Mouse (Mus musculus): Measurements from ENCODE around the gene Tmem255a. TPM values are rescaled to one million over a fixed set of nuclear protein-coding genes. Genes with fewer than 3 reads are reported as not detected.

The Tmem255a gene
- polyA plus RNA-seq (2015; fragmentation: Nextera tagmentation; extraction: Ambion mirVana) = 25.5 and 30.6 TPM in 2 replicates

- peak; percentile 69 for ATAC-seq
- 26% methylated on average over 27 of the region's 27 CpGs for WGBS
- Histone ChIP-seq H3K27me3 (replicated peaks) (no peaks in the 10 kb centered on the region), H3K9ac (no peak within 1 kb of the TSS), H3K4me2 (replicated peaks) (peak within 1 kb of the TSS; percentile 75), H3K4me3 (replicated peaks) (peak within 1 kb of the TSS; percentile 34), H3K27ac (no peak within 1 kb of the TSS), H3K36me3 (no peaks in the 10 kb centered on the region), H3K4me1 (replicated peaks) (0 out of 2 replicates have a peak, but pooled peaks cover 2% of the 10 kb centered on the region), H3K9me3 (no peaks in the 10 kb centered on the region)
These were observed at the start of gene Tmem255a for GRCm38 (mm10) chrX:38251851-38252571. TSS of gene Tmem255a (minus strand) at chrX:38252439.

GRCm38 (mm10) chrX:38259610-38260009, 7.4 kb upstream of the Tmem255a start:
- Histone ChIP-seq H3K9me3 (no peaks in the 10 kb centered on the region), H3K27ac (no peak overlapping the region), H3K4me2 (replicated peaks) (no peak overlapping the region), H3K27me3 (replicated peaks) (no peaks in the 10 kb centered on the region), H3K4me3 (replicated peaks) (no peak overlapping the region), H3K4me1 (replicated peaks) (no peaks in the 10 kb centered on the region), H3K9ac (no peak overlapping the region), H3K36me3 (no peaks in the 10 kb centered on the region)
- 31% methylated on average over 2 of the region's 2 CpGs for WGBS
- ATAC-seq = no peak

GRCm38 (mm10) chrX:38250352-38250950, 1.8 kb downstream of the Tmem255a start:
- Histone ChIP-seq H3K4me1 (replicated peaks) (0 out of 2 replicates have a peak, but pooled peaks cover 2% of the 10 kb centered on the region), H3K9ac (no peak overlapping the region), H3K27me3 (replicated peaks) (no peaks in the 10 kb centered on the region), H3K4me2 (replicated peaks) (peak overlapping the region; percentile 75), H3K9me3 (no peaks in the 10 kb centered on the region), H3K36me3 (no peaks in the 10 kb centered on the region), H3K27ac (no peak overlapping the region), H3K4me3 (replicated peaks) (peak overlapping the region; percentile 34; the same call in 1 of the 2 replicates)
- WGBS = 24% methylated on average over 18 of the region's 18 CpGs
- peak; percentile 33; the same call in 1 of the 2 replicates for ATAC-seq

- H3K27me3 ChIP-seq (replicated peaks) = no peaks in the 10 kb centered on the region
- H3K36me3 ChIP-seq = no peaks in the 10 kb centered on the region
- no peak for ATAC-seq
- no peak overlapping the region for H3K4me3 ChIP-seq (replicated peaks)
- 26% methylated on average over 16 of the region's 16 CpGs for WGBS
- no peaks in the 10 kb centered on the region for H3K9me3 ChIP-seq
- H3K27ac ChIP-seq = no peak overlapping the region
- H3K4me2 ChIP-seq (replicated peaks) = 0 out of 2 replicates have a peak overlapping the region, but pooled peaks have one; percentile 75
- 0 out of 2 replicates have a peak, but pooled peaks cover 2% of the 10 kb centered on the region for H3K4me1 ChIP-seq (replicated peaks)
- H3K9ac ChIP-seq = no peak overlapping the region
These were observed 2.4 kb downstream of the Tmem255a start for GRCm38 (mm10) chrX:38249640-38250351.

- Histone ChIP-seq H3K4me3 (replicated peaks) (no peak overlapping the region), H3K9ac (no peak overlapping the region), H3K4me2 (replicated peaks) (no peak overlapping the region), H3K27ac (no peak overlapping the region), H3K9me3 (no peaks in the 10 kb centered on the region), H3K27me3 (replicated peaks) (no peaks in the 10 kb centered on the region), H3K4me1 (replicated peaks) (0 out of 2 replicates have a peak, but pooled peaks cover 2% of the 10 kb centered on the region), H3K36me3 (no peaks in the 10 kb centered on the region)
- 34% methylated on average over 5 of the region's 5 CpGs for WGBS
- peak; percentile 27; the same call in 1 of the 2 replicates for ATAC-seq
These were observed 4.6 kb downstream of the Tmem255a start for GRCm38 (mm10) chrX:38247601-38248000.

- 44% methylated on average over 6 of the region's 6 CpGs for WGBS
- ATAC-seq = peak; percentile 82
- no peak overlapping the region for H3K27ac ChIP-seq
These were observed 5.1 kb downstream of the Tmem255a start for GRCm38 (mm10) chrX:38247108-38247507.

GRCm38 (mm10) chrX:38237731-38238130, 14.5 kb downstream of the Tmem255a start:
- H3K4me2 ChIP-seq (replicated peaks) = no peak overlapping the region
- 45% methylated on average over 2 of the region's 2 CpGs for WGBS
- no peak overlapping the region for H3K27ac ChIP-seq
- H3K27me3 ChIP-seq (replicated peaks) = no peaks in the 10 kb centered on the region
- no peak for ATAC-seq
- no peak overlapping the region for H3K4me3 ChIP-seq (replicated peaks)
- H3K9ac ChIP-seq = no peak overlapping the region
- no peaks in the 10 kb centered on the region for H3K36me3 ChIP-seq
- no peaks in the 10 kb centered on the region for H3K4me1 ChIP-seq (replicated peaks)
- H3K9me3 ChIP-seq = no peaks in the 10 kb centered on the region

More at GRCm38 (mm10) chrX:38247108-38247507, 5.1 kb downstream of the Tmem255a start:
- no peak overlapping the region for H3K4me3 ChIP-seq (replicated peaks)
- 0 out of 2 replicates have a peak, but pooled peaks cover 2% of the 10 kb centered on the region for H3K4me1 ChIP-seq (replicated peaks)
- H3K9me3 ChIP-seq = no peaks in the 10 kb centered on the region
- no peaks in the 10 kb centered on the region for H3K27me3 ChIP-seq (replicated peaks)
- H3K4me2 ChIP-seq (replicated peaks) = no peak overlapping the region
- no peaks in the 10 kb centered on the region for H3K36me3 ChIP-seq
- H3K9ac ChIP-seq = no peak overlapping the region

GRCm38 (mm10) chrX:38229888-38230287, 22.4 kb downstream of the Tmem255a start:
- Histone ChIP-seq H3K36me3 (no peaks in the 10 kb centered on the region), H3K4me2 (replicated peaks) (no peak overlapping the region), H3K9me3 (no peaks in the 10 kb centered on the region), H3K27me3 (replicated peaks) (no peaks in the 10 kb centered on the region), H3K4me1 (replicated peaks) (no peaks in the 10 kb centered on the region), H3K27ac (no peak overlapping the region), H3K9ac (no peak overlapping the region), H3K4me3 (replicated peaks) (no peak overlapping the region)
- ATAC-seq = no peak
- 74% methylated on average over 1 of the region's 1 CpGs for WGBS

GRCm38 (mm10) chrX:38222757-38223156, 29.5 kb downstream of the Tmem255a start:
- no peaks in the 10 kb centered on the region for H3K36me3 ChIP-seq
- H3K27ac ChIP-seq = no peak overlapping the region
- no peaks in the 10 kb centered on the region for H3K27me3 ChIP-seq (replicated peaks)
- no peak overlapping the region for H3K4me2 ChIP-seq (replicated peaks)
- no peak overlapping the region for H3K9ac ChIP-seq
- ATAC-seq = peak; percentile 42; the same call in 1 of the 2 replicates
- H3K4me3 ChIP-seq (replicated peaks) = no peak overlapping the region
- no peaks in the 10 kb centered on the region for H3K9me3 ChIP-seq
- H3K4me1 ChIP-seq (replicated peaks) = no peaks in the 10 kb centered on the region
- 39% methylated on average over 2 of the region's 2 CpGs for WGBS

- H3K27ac ChIP-seq = peak overlapping the region; percentile 60
- ATAC-seq = 0 out of 2 replicates have a peak, but pooled peaks have one; percentile 14
- H3K36me3 ChIP-seq = no peaks in the 10 kb centered on the region
- no peaks in the 10 kb centered on the region for H3K27me3 ChIP-seq (replicated peaks)
- 51% methylated on average over 2 of the region's 2 CpGs for WGBS
- no peak overlapping the region for H3K4me2 ChIP-seq (replicated peaks)
- no peak overlapping the region for H3K4me3 ChIP-seq (replicated peaks)
- H3K9ac ChIP-seq = no peak overlapping the region
- H3K9me3 ChIP-seq = no peaks in the 10 kb centered on the region
- H3K4me1 ChIP-seq (replicated peaks) = no peaks in the 10 kb centered on the region
These were observed 34.6 kb downstream of the Tmem255a start for GRCm38 (mm10) chrX:38217676-38217991.

- H3K4me3 ChIP-seq (replicated peaks) = no peak overlapping the region
- H3K9me3 ChIP-seq = no peaks in the 10 kb centered on the region
- no peaks in the 10 kb centered on the region for H3K4me1 ChIP-seq (replicated peaks)
- peak; percentile 84 for ATAC-seq
- no peaks in the 10 kb centered on the region for H3K36me3 ChIP-seq
- no peak overlapping the region for H3K4me2 ChIP-seq (replicated peaks)
- no peak overlapping the region for H3K9ac ChIP-seq
- H3K27ac ChIP-seq = peak overlapping the region; percentile 60
- WGBS = 59% methylated on average over 9 of the region's 9 CpGs
- H3K27me3 ChIP-seq (replicated peaks) = no peaks in the 10 kb centered on the region
These were observed 35.1 kb downstream of the Tmem255a start for GRCm38 (mm10) chrX:38216986-38217675.

- Histone ChIP-seq H3K27me3 (replicated peaks) (no peaks in the 10 kb centered on the region), H3K9ac (no peak overlapping the region), H3K4me3 (replicated peaks) (no peak overlapping the region), H3K4me2 (replicated peaks) (no peak overlapping the region), H3K27ac (no peak overlapping the region), H3K36me3 (no peaks in the 10 kb centered on the region), H3K4me1 (replicated peaks) (no peaks in the 10 kb centered on the region), H3K9me3 (no peaks in the 10 kb centered on the region)
- ATAC-seq = no peak
- 67% methylated on average over 1 of the region's 1 CpGs for WGBS
These were observed 44.8 kb downstream of the Tmem255a start for GRCm38 (mm10) chrX:38207392-38207791.
